Mouse (Mus musculus) myocyte (in vitro differentiated cells): ENCODE data around the gene AL732309.1.

ENCODE experiments used
- MYOD1 ChIP-seq, 3 experiments: IDR thresholded peaks; one replicate each; pipeline ENCODE4 v1.6.1; 2011; ENCODE audit warnings: control low read depth in 2 of 3, low read depth in 2 of 3, mild to moderate bottlenecking in 2 of 3, moderate library complexity in 1 of 3; ENCODE audit not compliant: insufficient read length in 2 of 3, control insufficient read depth in 1 of 3
- POLR2A ChIP-seq: IDR thresholded peaks from one replicate; pipeline ENCODE4 v1.6.1; 2011; ENCODE audit warnings: low read depth, mild to moderate bottlenecking, control low read depth, moderate library complexity; ENCODE audit not compliant: insufficient read length

GRCm38 (mm10) chr2:25230581-25230980 is 16.1 kb downstream of the AL732309.1 start:
- no peak for TF ChIP-seq MYOD1 (IDR thresholded peaks at IDR 0.05; ENCODE audit: control insufficient read depth in 1 of 3, insufficient read length in 2 of 3, low read depth in 2 of 3)
- TF ChIP-seq POLR2A = no peak
